Mouse (Mus musculus) adrenal gland, postnatal 14 days (tissue): Measurements from ENCODE around the gene Fli1. TPM values are rescaled to one million over a fixed set of nuclear protein-coding genes. Genes with fewer than 3 reads are reported as not detected.

Experiments
- DNase-seq: peaks from one replicate; pipeline ENCODE4 v3.0.0; 2021; ENCODE audit warnings: mixed read lengths
- long read RNA-seq, 2 experiments: library from polyadenylated mRNA; stranded (forward); transcript quantifications; one replicate each; pipeline ENCODE4 v2.0.0; 2021
- total RNA-seq: library from RNA; stranded (reverse); gene quantifications from 2 replicates; pipeline ENCODE4 v1.2.3, GENCODE M21; 2021

Fli1 gene
- 23.6 and 41.0 TPM in 2 replicates for total RNA-seq
- long read RNA-seq, experiment 1, partial matches to known transcripts = 8 of 13 reads
- long read RNA-seq, experiment 1, other reads (novel, unspliced or antisense) = 1 of 13 reads
- long read RNA-seq, experiment 2, partial matches to known transcripts = 1 of 8 reads
- long read RNA-seq, experiment 2, other reads (novel, unspliced or antisense) = 3 of 8 reads

DNA sequence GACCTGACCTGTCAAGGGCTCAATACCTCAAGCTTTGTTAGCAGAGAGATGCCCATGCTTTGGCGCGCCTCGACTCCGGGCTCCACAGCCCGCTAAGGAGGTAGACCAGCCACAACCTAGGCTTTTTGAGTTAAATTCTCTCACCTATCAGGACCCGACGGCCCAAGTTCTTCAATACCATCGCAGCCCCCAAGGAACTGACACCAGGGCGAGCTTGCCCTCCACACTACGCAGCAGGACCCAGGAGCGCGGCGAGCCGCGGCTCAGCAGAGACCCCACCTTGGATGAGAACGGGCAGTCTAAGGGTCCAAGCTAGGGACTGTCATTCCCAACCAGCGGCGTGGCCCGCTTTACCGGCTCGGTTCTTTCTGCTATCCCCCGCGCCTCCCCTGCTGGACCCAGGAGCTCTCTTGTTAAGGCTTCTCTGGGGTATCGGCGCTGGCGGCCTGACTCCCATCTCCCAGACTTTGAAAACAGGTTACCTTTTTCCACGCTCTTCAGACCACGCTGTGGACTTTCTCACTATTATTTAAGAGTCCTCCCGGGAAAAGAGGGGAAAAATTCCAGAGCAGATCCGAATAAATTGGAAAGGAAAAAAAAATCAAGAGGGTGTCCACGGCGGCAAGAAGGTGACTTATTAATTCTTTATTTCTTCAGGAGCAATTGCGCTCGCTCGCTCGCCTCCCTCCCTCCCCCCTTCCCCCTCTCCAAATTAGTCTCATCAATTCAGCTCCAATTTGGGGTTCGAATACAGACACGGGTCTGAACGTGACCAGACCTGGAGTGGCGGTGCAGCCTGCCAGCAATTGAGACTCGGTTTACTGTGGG, at the start of gene Fli1:
Fli1 (minus strand) TSS at position 650 of the 828 bp plus-strand sequence.
- no peak for DNase-seq

GRCm38 (mm10) chr9:32591732-32592582, 49.3 kb upstream of the Fli1 start:
- DNase-seq = peak; percentile 80

DNA sequence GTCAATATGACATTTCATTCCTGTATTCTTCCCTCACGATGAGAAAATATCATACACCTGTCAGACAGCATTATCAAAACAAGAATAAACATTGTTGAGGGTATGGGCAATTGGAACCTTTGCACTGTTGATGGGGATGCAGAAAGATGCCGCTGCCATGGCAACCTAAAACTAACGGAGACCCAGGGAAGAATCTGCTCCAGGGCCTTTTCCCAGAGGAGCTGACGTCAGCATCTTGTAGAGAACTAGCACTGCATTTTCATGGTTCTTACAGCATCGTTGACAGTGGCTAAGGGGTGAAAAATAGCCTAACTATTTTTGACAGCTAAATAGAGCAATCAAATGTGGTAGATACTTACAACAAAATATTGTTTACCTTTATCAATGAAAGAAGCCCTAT, 47.9 kb upstream of the Fli1 start:
- no peak for DNase-seq

DNA sequence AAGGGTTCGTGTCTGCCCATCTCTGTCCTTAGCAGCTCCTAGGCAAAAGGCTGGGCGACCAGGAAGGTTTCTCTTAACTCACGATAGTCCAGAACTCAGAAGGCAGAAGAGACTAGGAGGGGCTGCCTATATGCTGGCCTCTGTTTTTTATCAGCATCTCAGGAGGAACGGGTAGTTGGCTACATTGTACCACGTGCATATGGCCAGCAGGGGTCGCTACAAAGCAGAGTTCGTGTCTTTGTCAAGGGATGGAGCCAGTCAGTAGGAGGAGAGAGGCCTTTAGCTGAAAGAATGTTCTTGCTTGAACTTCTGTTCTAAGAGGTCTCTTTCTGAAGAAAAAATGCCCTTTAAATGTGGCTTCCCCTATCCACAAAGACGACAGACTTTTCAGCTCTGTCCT, 47.2 kb upstream of the Fli1 start:
- peak; percentile 90 for DNase-seq

GRCm38 (mm10) chr9:32585357-32585756, 42.7 kb upstream of the Fli1 start:
- peak; percentile 49 for DNase-seq

GRCm38 (mm10) chr9:32583905-32584304, 41.2 kb upstream of the Fli1 start:
- DNase-seq = no peak

DNA sequence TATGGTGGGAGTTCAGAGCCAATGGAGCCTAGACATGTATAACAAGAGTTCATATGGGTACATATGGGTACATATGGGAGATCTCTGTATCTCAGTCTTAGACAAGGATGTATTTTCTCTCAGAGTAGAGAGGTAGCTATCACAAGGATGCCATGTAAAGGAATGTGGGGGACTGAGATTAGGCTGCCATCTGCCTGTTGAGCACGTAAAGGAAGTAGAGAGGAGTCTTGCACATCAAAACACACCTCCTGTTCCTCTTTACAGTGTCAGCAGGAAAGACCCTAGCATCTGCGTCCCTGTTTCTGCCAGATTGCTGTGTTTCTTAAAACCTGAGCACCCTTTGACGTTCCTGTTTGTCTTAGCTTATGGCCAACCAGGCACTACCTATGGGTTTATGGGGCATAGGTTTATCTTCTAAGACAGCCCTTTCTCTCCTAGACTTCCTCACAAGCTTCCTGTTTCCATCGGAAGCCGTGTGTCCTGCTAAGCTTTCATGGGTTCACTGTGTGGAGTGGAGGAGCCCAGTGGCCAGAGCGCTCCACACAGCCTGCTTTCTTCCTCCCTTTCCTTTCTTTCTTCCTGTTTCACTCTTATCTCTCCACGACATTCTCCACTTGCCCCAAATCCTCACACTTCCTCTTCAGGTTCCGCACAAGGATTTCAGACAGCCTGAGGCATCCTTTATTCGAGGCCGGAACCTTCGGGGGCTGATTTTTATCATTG, 39.4 kb upstream of the Fli1 start:
- DNase-seq = no peak

DNA sequence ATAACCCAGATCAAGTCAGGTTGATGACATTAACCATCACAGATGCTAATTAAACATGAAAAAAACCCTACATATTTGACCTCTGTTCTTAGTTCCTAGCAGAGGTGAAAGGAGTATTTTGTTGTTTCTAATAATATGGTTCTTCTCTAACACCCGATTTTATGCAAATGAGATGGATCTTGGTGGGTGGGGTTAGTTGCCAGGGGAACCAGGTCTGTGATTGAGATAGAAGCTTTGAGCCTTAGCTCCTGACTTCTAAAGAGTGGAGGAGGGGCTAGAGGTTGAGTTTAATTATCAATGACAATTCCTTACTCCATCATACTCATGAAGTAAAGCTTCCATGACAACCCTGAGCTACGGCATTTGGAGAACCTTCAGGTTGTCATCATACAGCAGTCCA, 35.8 kb upstream of the Fli1 start:
- DNase-seq = no peak

- DNase-seq = no peak
Measured at GRCm38 (mm10) chr9:32573638-32574037, 31.0 kb upstream of the Fli1 start.

DNA sequence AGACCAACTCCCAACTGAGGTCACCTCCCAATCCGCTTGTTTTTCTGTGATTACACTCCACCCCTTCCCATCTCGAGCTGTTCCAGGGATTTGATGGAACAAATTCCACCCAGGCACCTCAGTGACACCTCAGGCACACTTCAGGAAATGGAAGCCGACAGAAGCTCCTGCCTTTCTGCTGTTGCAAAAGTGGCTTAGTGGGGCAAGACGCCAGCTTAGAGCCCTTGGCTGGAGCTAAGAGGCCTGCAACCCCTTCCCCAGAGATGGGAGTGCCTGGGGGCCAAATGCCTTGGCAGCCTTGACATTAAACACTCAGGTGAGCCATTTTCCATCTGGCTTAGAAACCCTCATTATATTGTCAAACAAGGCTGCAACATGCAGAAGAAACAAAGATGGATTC, 29.0 kb upstream of the Fli1 start:
- no peak for DNase-seq

- DNase-seq = no peak
Measured at GRCm38 (mm10) chr9:32570547-32570946, 27.9 kb upstream of the Fli1 start.

- DNase-seq = no peak
Measured at GRCm38 (mm10) chr9:32569261-32569660, 26.6 kb upstream of the Fli1 start.

DNA sequence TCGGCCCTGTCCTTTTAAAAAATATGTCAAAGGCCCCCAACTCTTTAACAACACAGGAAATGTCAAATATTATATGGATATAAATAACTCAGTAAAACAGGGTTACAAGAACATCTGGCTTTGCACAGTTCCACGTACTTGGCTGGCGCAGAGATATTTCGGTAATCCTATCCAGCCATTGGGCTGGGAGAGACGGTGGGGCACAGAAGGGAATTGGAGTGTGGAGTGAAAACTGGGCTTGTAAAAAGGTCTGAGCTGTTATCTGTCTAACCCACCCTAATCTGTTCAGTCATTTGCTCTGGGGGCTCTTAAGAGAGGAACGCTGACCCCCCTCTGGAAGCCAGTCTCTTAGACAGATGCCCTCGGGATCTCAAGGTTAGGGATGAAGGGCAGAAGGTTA, 24.9 kb upstream of the Fli1 start:
- DNase-seq = no peak

GRCm38 (mm10) chr9:32565309-32565708, 22.6 kb upstream of the Fli1 start:
- DNase-seq = no peak

- no peak for DNase-seq
Measured at GRCm38 (mm10) chr9:32562837-32563236, 20.2 kb upstream of the Fli1 start.

DNA sequence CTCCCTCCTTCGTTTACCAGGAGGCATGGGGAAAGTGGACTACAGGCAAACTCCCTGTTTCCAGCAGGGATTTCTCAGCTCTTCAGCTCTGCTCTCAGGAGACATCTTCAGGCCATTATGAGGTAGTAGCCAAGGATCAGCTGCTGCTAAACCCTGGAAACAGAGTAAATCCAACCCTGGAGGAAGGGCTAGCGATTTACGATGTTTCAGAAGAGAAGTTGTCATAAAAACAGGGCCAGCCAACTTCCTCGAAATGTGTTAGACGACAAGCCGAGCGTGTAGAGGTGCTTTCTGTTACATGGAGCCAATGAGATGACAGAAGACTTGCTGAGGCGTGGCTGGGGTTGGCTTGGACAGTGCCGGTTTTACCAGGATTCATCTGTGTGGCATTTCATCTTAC, 19.7 kb upstream of the Fli1 start:
- DNase-seq = no peak

- no peak for DNase-seq
Measured at GRCm38 (mm10) chr9:32561190-32561890, 18.7 kb upstream of the Fli1 start.

DNA sequence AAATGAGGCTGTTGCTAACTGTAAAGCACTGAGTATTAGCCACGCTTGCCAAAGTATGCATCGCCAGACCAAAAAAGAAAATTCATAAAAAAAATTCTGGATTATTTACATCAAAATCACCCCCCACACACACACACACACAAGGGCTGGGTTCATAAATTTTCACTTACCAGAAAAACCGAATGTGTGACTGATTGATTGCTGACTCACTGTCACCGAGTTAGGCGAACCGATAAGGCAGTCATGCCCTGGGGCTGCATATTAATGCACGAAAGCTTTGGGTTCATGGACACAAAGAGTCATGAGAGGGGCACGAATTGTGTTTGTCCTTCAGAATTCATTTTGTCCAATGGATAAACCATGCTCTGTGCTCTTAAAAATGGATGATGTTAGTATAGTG, 17.2 kb upstream of the Fli1 start:
- no peak for DNase-seq

GRCm38 (mm10) chr9:32559454-32559853, 16.8 kb upstream of the Fli1 start:
- DNase-seq = no peak

- DNase-seq = no peak
Measured at GRCm38 (mm10) chr9:32556313-32556712, 13.7 kb upstream of the Fli1 start.

DNA sequence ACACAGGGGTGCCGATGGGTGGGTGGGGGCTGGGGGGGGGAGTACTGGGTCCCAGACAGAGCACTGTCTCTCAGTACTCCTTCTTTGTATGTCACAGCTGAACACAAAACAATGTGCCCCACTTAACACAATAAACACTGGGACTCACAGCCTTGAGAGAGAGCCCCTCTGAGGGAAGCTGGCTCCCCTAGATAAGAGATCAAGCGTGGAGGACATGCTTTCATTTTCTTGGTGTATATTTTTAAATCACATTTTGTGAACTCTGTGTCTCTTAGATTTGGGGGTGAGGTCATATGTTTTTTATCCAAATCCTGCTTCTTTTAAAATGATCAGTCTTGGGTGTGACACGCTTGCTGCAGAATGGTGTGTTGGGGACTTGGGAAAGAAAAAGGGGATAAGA, 12.6 kb upstream of the Fli1 start:
- DNase-seq = no peak

GRCm38 (mm10) chr9:32550541-32550940, 7.9 kb upstream of the Fli1 start:
- DNase-seq = no peak
